Mouse (Mus musculus) large intestine, adult 2 months (tissue): ENCODE data around the gene Fam126a. TPM values are rescaled to one million over a fixed set of nuclear protein-coding genes. Genes with fewer than 3 reads are reported as not detected.

Experiments
- DNase-seq: peaks from one replicate; pipeline ENCODE4 v3.0.0-alpha.2; 2012; ENCODE audit warnings: low read depth, low spot score
- WGBS: fragments of 180-500 bp; shearing (Covaris S2); methylation state at CpG from one replicate; pipeline ENCODE4 v1.1.7; 2018; 5-methylcytosine and 5-hydroxymethylcytosine counted together
- polyA plus RNA-seq: library from polyadenylated mRNA; depleted of rRNA; stranded (reverse); fragments of >200 nt; gene quantifications from 2 replicates; pipeline ENCODE4 v1.2.3, GENCODE M21; 2012

Fam126a gene
- polyA plus RNA-seq, 1 experiment: 2.5 TPM

DNA sequence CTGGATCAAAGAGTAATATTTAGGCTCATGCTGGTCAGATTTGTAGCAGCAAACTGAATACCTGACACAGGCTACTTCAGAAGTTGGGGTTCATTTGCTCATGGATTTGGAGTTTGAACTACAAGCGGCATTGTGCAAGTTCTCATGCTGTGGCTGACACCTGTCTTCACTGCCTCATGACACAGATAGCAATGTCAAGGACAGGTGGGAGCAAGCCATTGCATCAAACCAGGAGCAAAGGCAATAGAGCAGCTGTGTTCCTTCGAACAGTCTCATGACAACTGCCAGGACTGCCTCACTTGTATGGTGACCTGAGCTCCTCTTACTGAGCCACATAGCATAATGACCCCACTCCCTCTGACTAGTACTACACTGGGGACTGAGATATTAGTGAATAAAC lies 12.9 kb upstream of the Fam126a start:
- WGBS: 88% methylated on average over 2 of the region's 2 CpGs
- no peak for DNase-seq

DNA sequence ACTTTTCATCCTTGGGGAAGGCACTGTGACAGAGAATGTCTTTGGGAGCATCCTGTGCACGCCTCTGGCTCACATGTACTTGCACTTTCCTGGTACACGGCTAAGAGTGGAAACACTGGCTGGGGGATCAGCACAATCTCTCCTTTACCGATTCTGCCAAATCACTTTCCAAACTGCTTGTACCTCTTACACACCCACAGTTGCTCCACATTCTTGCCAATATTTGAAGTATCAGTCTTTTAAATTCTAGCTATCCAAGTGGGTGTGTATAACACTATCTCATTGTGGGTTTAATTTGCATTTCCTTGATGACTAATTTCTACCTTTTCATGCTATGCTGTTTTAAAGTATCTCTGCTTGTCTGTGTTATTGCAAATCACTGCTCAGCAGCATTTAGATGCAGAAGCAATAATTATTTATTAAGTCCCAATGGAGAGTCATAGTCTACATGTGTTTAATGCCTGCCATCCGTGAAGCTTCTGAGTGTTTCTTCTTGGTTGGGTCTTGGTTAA lies 10.9 kb upstream of the Fam126a start:
- no peak for DNase-seq
- WGBS: 87% methylated on average over 4 of the region's 4 CpGs

DNA sequence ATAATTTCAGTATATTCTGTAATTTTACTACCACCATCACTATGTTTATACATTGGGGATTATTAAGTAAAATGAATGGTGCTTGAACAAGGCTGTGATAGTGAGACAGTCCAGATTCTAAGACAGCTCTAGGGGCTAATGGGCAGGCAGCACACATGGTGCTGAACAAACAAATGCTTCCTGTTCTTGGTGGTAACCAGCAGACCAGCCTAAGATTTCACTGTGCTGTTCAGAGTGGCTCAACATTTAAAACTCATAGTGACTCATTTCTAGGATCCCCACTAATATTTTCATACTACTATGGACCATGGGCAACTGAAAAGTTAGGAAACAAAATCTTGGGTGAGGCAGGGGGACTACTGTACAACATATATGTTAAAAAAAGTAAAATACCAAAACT lies 10.1 kb upstream of the Fam126a start:
- no peak for DNase-seq

DNA sequence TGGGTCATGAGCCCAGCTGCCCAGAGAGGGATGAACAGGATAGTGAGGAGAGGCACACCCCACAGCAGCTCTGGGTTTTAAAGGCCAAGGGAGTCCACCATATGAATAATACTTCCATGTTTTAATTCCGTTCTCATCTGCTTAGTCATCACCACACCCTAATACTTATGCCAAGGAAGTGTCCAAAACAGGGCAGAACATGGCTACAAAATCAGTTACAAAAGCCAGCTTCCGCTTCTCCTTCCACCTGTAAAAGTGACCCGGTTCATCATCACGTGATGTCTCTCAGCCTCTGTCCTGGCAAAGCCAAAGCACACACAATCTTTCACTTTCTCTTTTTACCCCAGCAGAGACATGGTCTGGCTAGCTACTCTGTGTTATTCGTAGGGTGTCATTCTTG lies 8.9 kb upstream of the Fam126a start:
- WGBS: 27% methylated on average over 5 of the region's 5 CpGs

DNA sequence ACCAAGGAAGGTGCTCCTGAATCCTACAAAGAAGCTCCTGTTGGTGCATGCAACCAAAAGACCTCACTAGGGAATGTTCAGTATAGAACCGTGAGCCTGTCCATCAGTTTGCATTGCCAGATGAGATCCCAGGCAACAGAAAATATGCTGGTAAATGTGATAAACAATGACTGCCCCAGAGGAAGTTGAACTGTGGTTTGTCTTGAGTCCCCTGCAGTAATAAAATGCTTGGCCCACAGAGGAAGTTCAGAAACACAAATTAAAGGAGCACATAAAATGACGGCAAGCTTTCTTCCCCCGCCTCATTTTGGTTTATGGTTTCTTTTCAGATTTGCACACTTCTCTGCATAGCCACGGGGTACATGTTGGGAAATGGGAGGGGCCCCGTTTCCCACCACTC lies 8.3 kb upstream of the Fam126a start:
- WGBS: 12% methylated on average over 5 of the region's 5 CpGs
- DNase-seq: no peak

More for the DNA sequence above, 8.9 kb upstream of the Fam126a start:
- DNase-seq: no peak

DNA sequence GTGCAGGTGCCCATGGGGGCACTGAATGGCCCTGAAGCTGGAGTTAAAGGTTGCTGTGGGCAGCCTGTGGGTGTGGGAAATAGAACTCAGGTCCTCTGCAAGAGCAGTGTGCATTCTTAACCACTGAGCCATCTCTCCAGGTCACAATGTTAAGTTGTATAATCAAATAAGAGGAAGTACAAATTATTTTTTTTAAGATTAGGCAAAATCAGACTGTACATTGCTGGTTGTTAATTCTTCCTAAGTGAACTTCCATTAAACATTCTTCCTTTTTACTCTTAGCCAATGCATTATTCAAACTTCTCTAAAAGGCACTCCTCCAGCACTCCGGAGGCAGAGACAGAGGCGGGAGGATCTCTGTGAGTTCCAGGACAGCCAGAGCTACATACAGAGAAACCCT lies 7.7 kb upstream of the Fam126a start:
- WGBS: 86% methylated on average over 2 of the region's 2 CpGs

DNA sequence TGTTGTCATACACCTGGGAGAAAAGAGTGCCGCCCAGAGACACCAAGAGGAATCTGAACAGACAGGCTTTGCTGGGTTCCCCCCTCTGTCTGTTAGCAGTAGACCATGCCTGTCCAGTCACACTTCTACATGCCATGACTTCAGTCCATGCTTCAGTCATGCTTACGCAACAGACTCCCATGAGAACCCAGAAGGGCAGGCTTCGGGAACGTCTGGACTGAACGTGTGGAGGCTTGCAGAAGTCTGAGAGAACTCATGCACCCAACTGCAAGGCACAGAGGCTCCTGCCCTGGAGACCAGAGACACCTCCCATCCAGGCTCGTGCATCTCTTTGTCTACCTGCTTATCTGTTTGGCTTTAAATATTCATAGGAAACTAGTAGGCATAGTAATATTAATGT lies 6.2 kb upstream of the Fam126a start:
- DNase-seq: no peak

More for the DNA sequence above, 7.7 kb upstream of the Fam126a start:
- DNase-seq: no peak

DNA sequence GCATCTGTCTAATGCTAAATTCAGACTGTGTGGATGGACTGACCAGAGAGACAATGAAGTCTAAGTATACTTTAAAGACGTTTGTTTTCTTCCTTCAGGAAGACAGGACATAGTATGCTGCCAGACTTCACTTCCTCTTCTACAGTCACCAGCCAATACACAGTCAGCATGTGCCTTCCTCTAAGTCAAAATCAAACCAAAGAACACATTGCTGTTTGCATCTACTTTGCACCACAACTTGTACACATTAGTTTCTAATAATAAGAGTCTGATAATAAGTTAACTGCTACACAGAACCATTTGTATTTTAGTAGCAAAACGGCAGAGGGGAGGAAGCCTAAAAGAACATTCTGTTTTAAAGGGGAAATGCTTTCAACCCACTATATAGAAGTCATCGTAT lies 4.5 kb upstream of the Fam126a start:
- DNase-seq: no peak
- 43% methylated on average over 3 of the region's 3 CpGs for WGBS

More for the DNA sequence above, 6.2 kb upstream of the Fam126a start:
- 82% methylated on average over 6 of the region's 6 CpGs for WGBS

DNA sequence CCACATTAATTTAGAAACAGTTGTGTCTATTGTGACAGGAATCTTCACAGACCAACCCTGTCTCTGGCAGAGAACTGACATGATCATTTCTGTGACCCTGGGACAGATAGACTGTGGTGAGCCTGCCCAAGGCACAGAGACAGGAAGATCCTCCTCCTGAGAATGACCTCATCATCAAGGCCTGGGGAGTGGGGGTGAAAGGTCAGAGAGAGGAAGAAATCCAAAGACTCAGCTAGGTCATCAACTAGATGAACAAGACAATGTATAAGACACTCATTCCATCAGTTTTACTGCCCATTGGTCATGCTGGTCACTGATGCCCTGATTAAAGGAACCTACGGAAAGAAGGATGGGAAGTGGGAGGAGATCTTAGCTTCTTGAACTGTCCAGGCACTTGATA lies 3.6 kb upstream of the Fam126a start:
- WGBS: 86% methylated on average over 1 of the region's 1 CpGs
- DNase-seq: no peak

DNA sequence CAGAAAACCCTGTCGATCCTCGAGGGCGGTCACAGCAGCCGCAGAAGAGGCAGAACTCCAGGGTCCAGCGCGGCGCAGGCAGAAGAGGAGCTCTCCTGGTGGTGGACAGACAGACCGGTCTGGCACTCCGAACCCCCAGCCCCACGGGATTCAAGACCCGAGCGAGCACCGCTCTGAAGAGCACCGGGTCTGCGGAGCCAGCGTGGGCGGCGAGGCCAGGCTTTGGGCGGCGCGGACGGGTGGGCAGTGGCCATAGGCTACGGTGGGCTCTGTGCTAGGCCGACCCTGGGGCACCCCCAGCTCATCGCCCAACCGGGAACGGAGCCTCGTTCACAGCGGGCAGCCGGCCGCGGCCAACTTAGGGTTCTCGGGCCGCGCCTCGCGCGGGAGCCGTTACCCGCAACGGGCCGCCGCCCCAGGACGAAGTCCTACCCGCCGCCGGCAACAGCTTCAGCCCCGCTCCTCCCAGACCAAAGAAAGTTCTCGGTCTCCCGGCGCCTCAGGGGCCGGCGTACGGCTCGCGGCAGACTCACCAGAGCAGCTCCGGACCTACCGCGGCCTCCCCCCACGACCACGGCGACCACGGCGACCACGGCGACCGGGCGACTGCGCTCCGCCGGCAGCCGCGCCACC lies 428 bp downstream of the Fam126a start:
- under 1% methylated on average over 73 of the region's 73 CpGs for WGBS
- DNase-seq: no peak

DNA sequence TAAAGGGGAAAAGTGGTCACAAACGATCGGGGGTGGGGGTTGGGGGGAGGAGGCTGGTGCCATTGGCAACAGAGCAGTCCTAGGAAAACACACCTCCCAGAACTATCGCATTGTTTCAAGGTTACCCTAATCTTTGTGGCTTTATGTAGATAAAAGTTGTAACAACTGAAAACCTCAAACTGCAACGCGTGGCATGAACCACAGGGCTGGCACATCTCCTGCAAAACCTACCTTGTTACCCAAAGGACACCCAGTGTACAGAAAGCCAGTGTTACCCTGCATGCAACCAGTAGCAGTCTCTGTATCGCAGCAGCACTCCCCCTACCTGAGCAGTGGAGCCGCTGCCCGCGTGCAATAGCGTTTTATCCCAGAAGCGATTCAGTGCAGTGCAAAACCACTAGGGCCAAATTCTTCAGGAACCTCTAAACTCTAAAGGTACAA lies 1.1 kb downstream of the Fam126a start:
- DNase-seq: no peak
- WGBS: 5% methylated on average over 11 of the region's 11 CpGs

DNA sequence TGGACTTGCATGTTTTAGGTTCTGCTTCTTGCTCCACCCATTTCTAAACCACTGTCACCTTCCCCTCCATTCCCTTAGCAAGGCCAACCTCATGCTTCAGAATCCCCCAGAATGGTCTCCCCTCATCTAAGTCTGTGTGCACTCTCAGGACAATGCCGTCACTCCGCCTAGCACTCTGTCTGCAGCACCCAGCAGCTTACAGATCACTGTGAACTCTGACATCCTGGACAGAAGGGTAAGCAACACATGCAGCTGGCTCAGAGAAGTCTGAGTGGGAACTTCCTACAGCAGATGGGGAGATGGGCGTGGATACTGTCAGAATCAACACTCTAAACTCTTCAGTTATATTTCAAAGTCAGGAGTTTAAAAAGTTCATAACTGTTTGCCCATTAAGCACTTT lies 5.5 kb downstream of the Fam126a start:
- WGBS: 66% methylated on average over 3 of the region's 3 CpGs

DNA sequence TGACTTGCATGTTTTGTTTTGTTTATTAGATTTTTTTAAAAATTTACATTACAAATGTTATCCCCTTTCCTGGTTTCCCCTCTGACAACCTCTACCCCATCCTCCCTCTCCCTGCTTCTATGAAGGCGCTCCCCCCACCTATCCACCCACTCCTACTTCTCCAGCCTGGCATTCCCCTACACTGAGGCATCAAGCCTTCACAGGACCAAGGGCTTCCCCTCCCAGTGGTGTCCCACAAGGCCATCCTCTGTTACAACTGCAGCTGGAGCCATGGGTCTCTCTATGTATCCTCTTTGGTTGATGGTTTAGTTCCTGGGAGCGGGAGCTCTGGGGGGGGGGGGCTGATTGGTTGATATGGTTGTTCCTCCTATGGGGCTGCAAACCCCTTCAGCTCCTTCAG lies 7.3 kb downstream of the Fam126a start:
- no peak for DNase-seq
- 100% methylated on average over 2 of the region's 2 CpGs for WGBS

More for the DNA sequence above, 5.5 kb downstream of the Fam126a start:
- no peak for DNase-seq

DNA sequence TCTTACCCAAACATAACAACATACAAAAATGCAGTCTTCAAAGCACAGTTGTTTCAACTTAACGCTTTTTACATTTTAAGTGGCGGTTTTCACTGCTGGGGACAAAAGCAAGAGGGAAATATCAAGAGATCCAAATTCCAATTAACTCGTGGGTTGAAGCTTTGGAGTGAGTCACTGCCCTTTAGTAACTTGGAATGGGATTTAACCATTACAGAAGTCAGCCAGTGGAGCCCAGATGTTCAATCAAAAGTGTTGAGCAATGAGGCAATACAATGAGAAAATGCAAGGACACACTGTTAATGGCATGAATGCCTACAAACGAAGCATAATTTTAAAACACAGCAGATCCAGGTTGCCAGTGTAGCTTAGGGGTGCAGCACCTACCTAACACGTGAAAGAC lies 8.8 kb downstream of the Fam126a start:
- WGBS: 70% methylated on average over 5 of the region's 5 CpGs
- no peak for DNase-seq

DNA sequence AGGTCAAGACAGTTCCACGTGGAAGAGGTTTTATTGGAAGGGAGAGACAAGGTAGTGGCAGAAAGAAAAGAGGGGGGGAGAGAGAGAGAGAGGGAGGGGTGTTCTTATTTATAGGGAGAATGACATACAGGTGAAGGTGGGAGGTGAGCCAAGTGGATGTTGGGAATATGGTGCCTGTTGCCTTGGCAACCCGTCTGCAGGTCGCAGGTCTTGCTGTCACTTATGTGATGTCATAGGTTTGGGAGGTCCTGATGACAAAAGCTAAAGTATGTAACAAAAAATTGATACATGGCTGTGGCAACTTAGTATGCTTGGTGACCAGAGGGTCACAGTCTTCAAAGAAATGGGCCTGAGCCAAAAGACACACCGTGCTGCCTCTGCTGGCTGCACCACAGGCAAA lies 10.1 kb downstream of the Fam126a start:
- WGBS: 68% methylated on average over 4 of the region's 4 CpGs

DNA sequence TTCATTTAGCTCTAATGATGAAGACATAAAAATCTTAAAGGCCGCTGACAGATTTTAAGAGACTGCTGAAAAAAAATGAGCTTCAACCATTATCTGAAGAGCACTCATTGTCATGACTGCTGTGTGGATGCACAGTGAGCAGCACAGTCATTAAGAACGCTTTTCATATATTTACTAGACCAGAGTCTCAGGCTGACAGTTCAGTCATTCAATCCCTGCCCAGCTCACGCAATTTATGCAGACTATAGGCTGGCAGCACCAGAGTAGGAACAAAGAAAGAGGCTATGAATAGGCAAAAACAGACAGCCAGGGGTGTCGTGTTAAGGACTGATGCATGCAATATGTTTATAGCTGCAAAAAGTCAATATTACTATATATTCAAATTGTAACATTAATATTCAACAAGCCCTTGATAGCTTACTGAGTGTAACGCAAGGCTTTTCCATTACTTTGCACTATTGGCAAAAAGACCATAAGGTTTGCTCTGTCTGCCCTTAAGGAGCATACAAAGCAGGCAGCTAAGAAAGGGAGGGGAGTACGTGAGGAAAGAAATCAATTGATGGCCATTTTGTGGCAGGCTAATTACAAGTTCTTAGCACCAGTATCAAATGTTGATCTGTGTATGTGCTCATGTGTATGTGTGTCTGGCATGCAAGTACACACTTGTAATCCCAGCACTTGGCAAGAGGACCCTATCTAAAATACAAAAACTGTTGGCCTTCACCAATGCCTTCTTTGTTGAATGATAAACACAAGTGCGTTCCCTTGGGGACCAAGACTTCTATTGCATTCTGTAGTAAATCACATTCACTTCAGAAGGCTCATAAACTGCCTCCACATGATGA lies 10.9 kb downstream of the Fam126a start:
- no peak for DNase-seq
- WGBS: 86% methylated on average over 7 of the region's 7 CpGs

More for the DNA sequence above, 10.1 kb downstream of the Fam126a start:
- DNase-seq: no peak

DNA sequence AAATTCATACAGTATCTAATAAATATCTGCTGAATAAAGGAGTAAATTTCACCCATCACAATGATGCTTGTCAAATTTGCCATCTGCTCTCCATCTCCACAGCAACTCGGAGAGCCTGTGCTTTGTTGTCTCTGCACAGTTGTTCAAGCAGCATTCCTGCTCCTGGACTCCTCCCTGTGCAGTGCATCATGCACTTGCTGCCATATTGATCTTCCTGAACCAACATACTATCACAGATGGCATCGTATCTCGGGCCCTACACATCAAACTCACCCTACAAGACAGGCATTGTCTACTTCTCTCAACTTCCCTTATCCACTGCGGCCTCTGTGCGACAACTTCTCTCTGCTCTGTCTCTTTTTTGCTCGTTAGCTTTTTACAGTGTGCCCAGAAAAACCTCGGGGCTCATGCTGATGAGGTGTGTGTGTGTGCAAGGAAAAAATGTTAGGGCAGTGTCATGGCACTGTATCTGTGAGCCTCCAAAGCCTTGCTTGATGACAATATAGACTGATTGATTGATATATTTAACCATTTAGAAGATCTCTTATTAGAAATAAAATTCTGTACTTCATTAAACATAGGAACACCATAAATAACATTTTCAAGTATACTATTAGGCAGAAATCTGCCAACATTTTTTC lies 11.7 kb downstream of the Fam126a start:
- 85% methylated on average over 7 of the region's 7 CpGs for WGBS
- no peak for DNase-seq

DNA sequence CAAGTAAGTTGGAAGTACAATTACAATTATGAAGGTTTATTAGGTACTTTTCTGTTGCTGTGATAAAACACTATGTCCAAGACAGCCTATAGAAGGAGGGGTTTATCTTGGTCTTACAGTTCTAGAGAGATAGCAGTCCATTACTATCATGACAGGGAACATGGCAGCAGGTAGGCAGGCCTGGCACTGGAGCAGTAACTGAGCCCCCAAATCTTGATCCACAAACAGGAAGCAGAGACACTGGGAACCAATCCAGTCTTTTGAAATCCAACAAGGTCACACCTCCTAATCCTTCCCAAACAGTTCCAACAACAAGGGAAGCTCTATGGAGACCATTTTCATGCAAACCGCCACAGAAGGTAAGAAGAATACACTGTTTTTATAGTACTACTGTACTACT lies 13.6 kb downstream of the Fam126a start:
- DNase-seq: no peak
- WGBS: 94% methylated on average over 1 of the region's 1 CpGs

DNA sequence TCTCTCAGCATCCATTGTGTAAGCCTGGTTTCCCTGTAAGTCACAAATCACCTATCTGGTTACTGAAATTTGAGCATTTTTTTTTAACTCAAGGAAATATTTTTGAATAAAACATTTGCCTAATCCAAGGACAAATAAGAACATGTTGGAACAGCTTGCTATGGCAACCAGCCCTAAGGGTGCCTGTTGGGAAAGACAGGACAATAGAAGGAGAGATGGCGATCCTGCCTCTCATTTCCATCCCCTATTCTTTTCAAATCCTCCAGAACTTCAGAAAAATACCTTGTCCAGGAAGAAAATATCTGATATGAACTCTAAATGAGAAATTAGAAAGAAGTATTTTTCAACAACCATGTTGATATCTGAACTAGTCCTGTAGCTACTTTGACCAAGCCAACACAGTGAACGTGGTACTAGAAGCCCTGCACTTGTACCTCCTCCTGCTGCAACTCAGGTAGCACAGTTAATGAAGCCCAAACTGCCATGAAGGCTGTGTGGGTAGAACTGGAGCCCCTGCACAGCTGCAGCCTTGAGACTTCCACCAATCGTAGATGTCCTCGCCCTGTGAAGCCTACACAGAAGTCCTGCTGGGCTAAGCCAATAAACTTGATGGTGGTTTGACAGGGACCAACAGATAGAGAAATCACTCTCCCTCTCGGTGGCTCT lies 17.0 kb downstream of the Fam126a start:
- WGBS: 88% methylated on average over 5 of the region's 5 CpGs

DNA sequence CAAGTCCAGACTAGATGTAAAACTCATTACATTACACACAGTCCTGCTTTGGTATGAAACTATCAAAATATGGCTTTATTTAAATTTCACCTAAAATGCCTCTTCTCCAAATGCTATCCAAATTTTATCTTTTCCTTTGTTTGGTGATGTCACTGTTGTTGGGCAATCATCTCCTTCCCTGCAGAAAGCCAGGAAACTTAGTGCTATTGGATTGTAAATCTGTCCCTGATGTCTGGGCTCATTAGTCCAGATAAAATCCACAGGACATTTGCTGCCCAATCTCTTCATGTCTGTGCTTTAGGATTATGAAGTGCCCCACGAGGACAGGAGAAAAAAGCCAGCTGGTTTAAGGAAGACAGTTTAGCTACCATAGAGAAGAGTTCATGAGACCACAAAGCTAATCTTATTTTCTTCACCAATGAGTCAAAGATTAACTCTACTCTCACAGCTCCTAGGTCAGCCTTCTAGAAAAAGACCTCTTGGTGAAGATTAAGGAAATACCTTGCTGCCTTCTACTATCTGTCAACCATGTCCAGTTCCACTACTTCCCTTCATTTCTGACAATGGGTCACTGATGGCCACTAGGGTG lies 31.3 kb downstream of the Fam126a start:
- no peak for DNase-seq
- 52% methylated on average over 1 of the region's 1 CpGs for WGBS

More for the DNA sequence above, 17.0 kb downstream of the Fam126a start:
- no peak for DNase-seq
